Mouse (Mus musculus) CD4-positive naive resting alpha-beta T cell, adult 76 days (primary cell): ENCODE results near the gene Mageb16. TPM values are rescaled to one million over a fixed set of nuclear protein-coding genes. Genes with fewer than 3 reads are reported as not detected.

Experiments used
- total RNA-seq: library from RNA; stranded (reverse); gene quantifications from one replicate; pipeline ENCODE4 v1.2.4, GENCODE M21; 2023

The Mageb16 gene
- total RNA-seq: not detected

DNA sequence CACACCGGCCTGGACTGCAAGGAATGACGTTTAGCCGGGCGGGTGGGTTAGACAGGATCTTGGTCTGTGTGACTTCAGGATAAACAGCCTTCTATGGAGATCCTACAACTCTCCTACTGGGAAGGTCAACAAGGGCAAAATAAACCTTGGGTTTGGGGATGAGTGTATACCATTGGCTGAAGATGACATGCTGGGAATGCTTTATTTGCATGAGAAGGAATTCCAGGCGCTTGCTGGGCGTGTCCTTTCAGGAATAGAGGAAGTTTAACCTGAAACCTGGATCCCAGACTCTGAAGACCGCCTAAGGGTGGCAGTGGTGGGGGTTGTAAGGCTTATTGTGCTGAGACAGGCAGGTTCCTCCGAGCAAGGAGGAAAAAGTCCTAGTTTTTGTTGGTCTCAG is at the start of gene Mageb16:
Gene Mageb16, minus strand, starts transcription at position 25 of the 400 bp plus-strand sequence.

Other genes with a start within 250 kb of the Mageb16 start
- gene Gm7173, start 154.2 kb downstream of the Mageb16 start, total RNA-seq: not detected